Mouse (Mus musculus) forelimb bud, embryonic 11.5 days (tissue): ENCODE data around the gene Insig1.

Experiments used
- DNase-seq: peaks from one replicate; pipeline ENCODE4 v3.0.0-alpha.2; 2012; ENCODE audit warnings: low read depth, low spot score

The Insig1 gene

DNA sequence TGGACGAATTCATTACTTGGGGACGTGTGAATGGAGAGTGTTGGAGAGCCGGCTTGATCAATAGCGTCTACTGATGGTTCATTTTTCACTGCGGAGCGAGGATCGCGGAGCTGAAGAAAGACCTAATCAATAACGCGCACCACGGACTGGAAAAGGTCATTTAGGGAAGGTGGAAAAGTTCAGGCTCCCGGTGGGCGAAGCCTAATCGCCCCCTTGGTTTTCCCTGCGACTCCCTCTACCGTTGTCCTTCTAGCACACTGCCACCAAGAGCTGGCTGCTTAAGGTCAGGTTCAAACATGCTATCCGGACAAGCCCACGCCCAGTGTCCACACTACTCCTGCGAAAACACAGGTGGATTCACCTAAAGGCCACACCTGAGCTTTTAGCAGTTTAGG, 47.4 kb downstream of the Insig1 start:
- DNase-seq, result no peak

DNA sequence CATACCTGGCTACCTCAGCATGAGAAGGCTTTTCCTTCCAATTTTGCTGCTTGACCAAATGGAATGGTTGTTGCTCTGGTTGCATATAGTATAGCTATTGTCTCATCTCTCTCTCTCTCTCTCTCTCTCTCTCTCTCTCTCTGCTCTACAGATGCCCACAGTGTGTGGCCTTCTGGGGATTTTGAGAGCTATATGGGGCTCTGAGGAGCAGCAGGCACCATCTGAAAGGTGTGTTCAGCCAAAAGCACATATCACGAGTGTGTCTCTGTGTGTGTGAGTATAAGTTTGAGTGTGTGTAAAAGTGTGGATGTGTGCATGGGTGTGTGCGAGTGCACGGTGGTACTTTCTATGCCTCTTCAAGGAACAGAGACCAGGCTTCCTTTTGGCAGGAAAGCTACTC, 48.4 kb downstream of the Insig1 start:
- no peak for DNase-seq

DNA sequence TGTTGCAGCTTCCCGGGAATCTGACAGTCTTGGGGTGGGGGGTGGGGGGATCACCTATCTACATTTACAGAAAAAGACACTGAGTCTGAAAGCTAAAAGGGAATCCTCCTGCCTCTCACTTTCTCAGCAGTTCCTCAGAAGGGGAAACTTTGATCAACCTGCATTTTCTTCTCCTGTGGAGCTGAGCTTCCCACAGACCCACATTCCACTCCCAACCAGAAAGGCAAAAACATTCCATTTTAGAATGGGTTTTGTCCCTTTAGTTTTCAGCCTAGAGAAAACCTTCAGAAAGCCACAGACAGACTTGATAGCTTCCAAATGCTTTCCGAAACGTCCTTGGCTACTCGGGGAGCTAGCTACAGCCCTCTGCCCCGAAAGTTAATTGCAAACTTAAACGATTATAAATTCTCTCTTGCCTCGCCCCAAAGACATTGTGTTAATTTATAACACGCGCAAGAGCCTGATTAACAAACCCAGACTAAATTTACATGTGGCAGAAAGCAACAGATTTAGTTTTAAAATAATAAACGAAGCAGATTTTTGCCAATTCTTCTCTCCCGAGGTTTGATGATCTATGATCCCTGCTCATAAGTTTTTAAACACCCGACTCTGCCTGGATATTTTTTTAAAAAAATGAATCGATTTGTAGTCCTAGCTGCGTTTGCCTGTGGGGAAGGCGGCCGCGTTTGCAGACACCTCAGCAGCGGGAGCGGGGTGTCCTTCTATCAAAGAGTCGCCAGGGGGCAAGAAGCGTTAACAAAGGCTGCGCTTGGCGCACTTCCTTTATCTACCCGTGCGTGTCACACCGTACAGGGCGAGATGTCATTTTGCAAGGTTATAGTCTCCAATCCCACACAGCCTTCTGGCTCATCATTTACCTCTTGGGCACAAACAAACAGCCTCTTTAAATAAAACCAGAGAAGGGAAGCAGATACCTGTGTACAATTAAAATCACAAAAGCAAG, 51.6 kb downstream of the Insig1 start:
- DNase-seq, result peak; percentile 55

DNA sequence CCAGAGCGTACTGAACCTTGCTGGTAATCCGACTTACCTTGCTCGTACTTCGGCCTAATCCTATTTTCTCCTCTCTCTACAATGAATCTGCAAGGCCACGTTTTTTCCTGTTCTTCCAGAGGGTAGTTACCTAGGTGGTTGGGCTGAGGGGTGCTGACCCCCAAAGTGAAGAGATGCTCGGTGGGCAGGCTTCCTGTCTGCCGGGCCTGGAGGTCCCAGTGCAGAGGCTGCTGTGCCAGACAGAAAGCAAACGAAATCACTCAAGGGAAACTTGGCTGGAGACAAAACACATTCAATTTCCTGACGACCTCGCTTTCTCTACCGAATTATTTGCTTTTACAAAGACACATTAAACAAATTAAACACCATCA, 52.3 kb downstream of the Insig1 start:
- no peak for DNase-seq

DNA sequence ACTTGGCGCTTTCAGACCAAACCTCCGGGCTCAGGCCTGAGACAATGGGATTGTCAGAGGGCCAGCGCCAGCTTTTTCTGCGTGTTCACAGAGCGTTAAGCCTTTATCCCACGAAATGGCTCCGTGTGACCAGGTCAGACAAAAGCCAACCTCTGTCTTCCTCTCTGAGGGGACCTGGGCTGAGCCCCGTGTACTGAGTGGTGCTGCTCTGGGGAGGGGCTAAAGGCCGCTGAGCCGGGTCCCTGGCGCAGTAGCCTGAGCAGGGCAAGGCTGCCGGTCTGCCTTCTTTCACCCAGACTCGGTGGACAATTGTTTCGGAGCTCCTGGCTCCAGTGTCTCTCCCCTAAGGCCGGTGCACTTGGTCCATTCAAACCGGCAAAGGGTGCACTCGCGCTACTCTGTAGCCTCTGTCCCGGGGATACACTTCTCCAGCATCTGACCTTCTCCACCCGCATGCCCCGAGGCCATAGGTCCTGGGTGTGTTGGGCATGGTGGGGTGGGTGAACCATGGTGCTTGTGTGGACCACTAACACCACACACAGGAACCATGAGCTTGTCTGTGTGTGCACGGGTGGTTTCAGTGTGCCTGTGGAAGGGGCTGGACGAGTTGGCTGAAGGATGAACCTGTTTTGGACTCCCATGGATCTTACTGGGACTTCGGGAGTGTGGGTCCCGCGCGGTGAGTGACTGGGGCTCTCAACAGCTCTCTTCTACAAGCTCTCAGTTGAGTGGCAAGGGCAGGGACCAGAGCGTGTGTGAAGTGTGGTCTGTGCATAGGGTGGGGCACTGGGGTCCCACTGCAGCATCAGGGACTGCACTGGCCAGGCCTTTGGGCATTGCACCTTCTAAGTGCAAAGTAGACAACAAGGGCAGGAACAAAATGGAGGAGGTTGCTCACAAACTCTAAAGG, 53.4 kb downstream of the Insig1 start:
- DNase-seq, result no peak
